In genomic region chr2:3331071-3331703, GRCm38 (mm10) we compare ENCODE assay signal across 8 mouse cellular contexts. TPM values are rescaled to one million over a fixed set of nuclear protein-coding genes. Genes with fewer than 3 reads are reported as not detected.
DNase-seq lines count a peak whose midpoint lies in the region; ATAC-seq lines count a peak whose summit lies in the region.

No protein-coding gene starts in this region.

- ATAC-seq in cerebellum, adult (ENCODE audit: insufficient number of reproducible peaks, low FRiP score, low TSS enrichment) = no peak
- ATAC-seq in neural tube, embryonic 11.5 days (ENCODE audit: insufficient read depth, low FRiP score, low TSS enrichment) = no peak
- ATAC-seq in limb, embryonic 13.5 days (ENCODE audit: low FRiP score, low read depth) = no peak
- no peak for ATAC-seq in stomach, embryonic 16.5 days (ENCODE audit: insufficient read depth, low FRiP score)

- no peak overlapping the region for H3K4me3 ChIP-seq in neural tube, embryonic 11.5 days (ENCODE audit: low read depth, low read length)
- peak overlapping the region; percentile 66 for H3K4me3 ChIP-seq in limb, embryonic 13.5 days
- peak overlapping the region; percentile 69 for H3K4me3 ChIP-seq in stomach, embryonic 16.5 days (replicated peaks; ENCODE audit: low read length)

- peak overlapping the region; percentile 56; the same call in 1 of the 2 replicates for H3K9ac ChIP-seq in neural tube, embryonic 11.5 days (ENCODE audit: low read length)
- H3K9ac ChIP-seq in limb, embryonic 13.5 days = peak overlapping the region; percentile 75
- peak overlapping the region; percentile 82 for H3K9ac ChIP-seq in stomach, embryonic 16.5 days (ENCODE audit: low read length)

- 80% methylated on average over 5 of the region's 5 CpGs for WGBS in neural tube, embryonic 11.5 days
- WGBS in limb, embryonic 13.5 days = 74% methylated on average over 5 of the region's 5 CpGs
- WGBS in stomach, embryonic 16.5 days = 65% methylated on average over 5 of the region's 5 CpGs

- no peaks in the 10 kb centered on the region for H3K27me3 ChIP-seq in neural tube, embryonic 11.5 days (ENCODE audit: control insufficient read depth, insufficient read depth, low read length)
- peaks cover 9% of the 10 kb centered on the region for H3K27me3 ChIP-seq in limb, embryonic 13.5 days
- no peaks in the 10 kb centered on the region for H3K27me3 ChIP-seq in stomach, embryonic 16.5 days (ENCODE audit: control insufficient read depth, insufficient read depth, low read length)

- 0 out of 2 replicates have a peak, but pooled peaks cover 5% of the 10 kb centered on the region for H3K36me3 ChIP-seq in neural tube, embryonic 11.5 days (ENCODE audit: control insufficient read depth, insufficient read depth, low read length)
- H3K36me3 ChIP-seq in limb, embryonic 13.5 days = peaks cover 22% of the 10 kb centered on the region
- H3K36me3 ChIP-seq in stomach, embryonic 16.5 days (ENCODE audit: control insufficient read depth, insufficient read depth, low read length) = peaks cover 15% of the 10 kb centered on the region; the same call in 1 of the 2 replicates

- no peak overlapping the region for H3K27ac ChIP-seq in neural tube, embryonic 11.5 days (ENCODE audit: low read depth, low read length)
- no peak overlapping the region for H3K27ac ChIP-seq in limb, embryonic 13.5 days
- H3K27ac ChIP-seq in stomach, embryonic 16.5 days (ENCODE audit: low read length) = peak overlapping the region; percentile 35; the same call in 1 of the 2 replicates

- H3K4me1 ChIP-seq in neural tube, embryonic 11.5 days (ENCODE audit: control insufficient read depth, insufficient read depth, low read length) = peaks cover 5% of the 10 kb centered on the region; the same call in 1 of the 2 replicates
- H3K4me1 ChIP-seq in limb, embryonic 13.5 days = peaks cover 22% of the 10 kb centered on the region
- H3K4me1 ChIP-seq in stomach, embryonic 16.5 days (ENCODE audit: control insufficient read depth, insufficient read depth, low read length) = peaks cover 14% of the 10 kb centered on the region

- peak overlapping the region; percentile 45 for H3K4me2 ChIP-seq in neural tube, embryonic 11.5 days (ENCODE audit: low read depth)
- H3K4me2 ChIP-seq in limb, embryonic 13.5 days (replicated peaks) = peak overlapping the region; percentile 73
- peak overlapping the region; percentile 56 for H3K4me2 ChIP-seq in stomach, embryonic 16.5 days (ENCODE audit: low read depth, low read length)

- DNase-seq in cerebellum, adult 11-12 months = peak; percentile 41
- DNase-seq in neural tube, embryonic 11.5 days (ENCODE audit: low spot score) = no peak
- DNase-seq in neural tube, embryonic 10.5 days (ENCODE audit: extremely low spot score, low spot score) = no peak
- no peak for DNase-seq in thymus, adult 18-20 months
- no peak for DNase-seq in gastrocnemius, postnatal 4 days (ENCODE audit: low spot score in 2 of 2)

- H3K9me3 ChIP-seq in neural tube, embryonic 11.5 days (ENCODE audit: control insufficient read depth, low read length) = no peaks in the 10 kb centered on the region
- no peaks in the 10 kb centered on the region for H3K9me3 ChIP-seq in limb, embryonic 13.5 days
- H3K9me3 ChIP-seq in stomach, embryonic 16.5 days (replicated peaks; ENCODE audit: control insufficient read depth, low read length) = no peaks in the 10 kb centered on the region

RNA-seq across cellular contexts. Expression of gene Rpp38, which starts 1.3 kb away (rescaled TPM):
- 16.8 and 20.3 TPM in 2 replicates for polyA plus RNA-seq in neural tube, embryonic 11.5 days (2014; fragmentation: Nextera tagmentation; extraction: Ambion mirVana)
- polyA plus RNA-seq in limb, embryonic 13.5 days (2015; fragmentation: Nextera tagmentation; extraction: Ambion mirVana) = 19.3 and 19.7 TPM in 2 replicates
- polyA plus RNA-seq in stomach, embryonic 16.5 days (2015; fragmentation: Nextera tagmentation; extraction: Ambion mirVana) = 21.1 and 22.0 TPM in 2 replicates
- total RNA-seq in gastrocnemius, postnatal 4 days (2021) = 1 to 10 TPM; 6.5 to 9.8 TPM

RNA-seq across cellular contexts. Expression of gene Acbd7, which starts 4.8 kb away (rescaled TPM):
- 1.7 TPM in 1 of 2 replicates, not detected in the other for polyA plus RNA-seq in neural tube, embryonic 11.5 days (2014; fragmentation: Nextera tagmentation; extraction: Ambion mirVana)
- polyA plus RNA-seq in limb, embryonic 13.5 days (2015; fragmentation: Nextera tagmentation; extraction: Ambion mirVana) = 0.31 and 0.54 TPM in 2 replicates
- polyA plus RNA-seq in stomach, embryonic 16.5 days (2015; fragmentation: Nextera tagmentation; extraction: Ambion mirVana) = 0.96 and 1.1 TPM in 2 replicates
- total RNA-seq in gastrocnemius, postnatal 4 days (2021) = under 1 TPM; 0.57 to 0.59 TPM

RNA-seq across cellular contexts. Expression of gene Nmt2, which starts 47.2 kb away (rescaled TPM):
- 53.4 and 56.0 TPM in 2 replicates for polyA plus RNA-seq in neural tube, embryonic 11.5 days (2014; fragmentation: Nextera tagmentation; extraction: Ambion mirVana)
- polyA plus RNA-seq in limb, embryonic 13.5 days (2015; fragmentation: Nextera tagmentation; extraction: Ambion mirVana) = 42.0 and 42.1 TPM in 2 replicates
- 36.7 and 39.3 TPM in 2 replicates for polyA plus RNA-seq in stomach, embryonic 16.5 days (2015; fragmentation: Nextera tagmentation; extraction: Ambion mirVana)
- total RNA-seq in gastrocnemius, postnatal 4 days (2021) = 10 to 100 TPM; 15.4 to 16.7 TPM
